Mouse (Mus musculus): ENCODE data around the gene Pparg.

DNA sequence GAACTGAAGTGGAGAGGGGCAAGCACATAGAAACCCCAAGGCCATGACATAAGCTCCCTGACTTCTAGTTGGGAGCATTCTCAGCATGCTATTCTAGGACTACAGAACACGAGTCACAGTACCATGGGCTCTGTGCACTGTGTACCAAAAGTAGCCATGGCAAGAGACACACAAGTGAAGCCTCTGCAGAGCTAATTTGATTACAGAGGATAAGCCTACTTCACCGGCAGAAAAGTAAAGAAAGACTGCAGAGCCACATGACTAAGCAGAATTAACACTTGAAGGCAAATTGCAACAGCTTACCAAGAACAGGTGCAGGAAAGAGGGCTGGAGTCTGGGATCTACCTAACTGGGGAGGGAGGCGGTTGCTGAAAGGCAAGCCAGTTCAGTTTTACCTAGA lies 103.9 kb downstream of the Pparg start:
- TF ChIP-seq POLR2A (IDR thresholded peaks at IDR 0.05; ENCODE audit: low read depth, low read length) (no peak), CTCF (IDR thresholded peaks at IDR 0.05; ENCODE audit: borderline replicate concordance, insufficient read depth, low read length) (no peak)

Measured in embryonic fibroblast, embryonic 13.5 days (primary cell).